Comparison of ENCODE assay signal across 19 mouse cellular contexts in the genomic region with DNA sequence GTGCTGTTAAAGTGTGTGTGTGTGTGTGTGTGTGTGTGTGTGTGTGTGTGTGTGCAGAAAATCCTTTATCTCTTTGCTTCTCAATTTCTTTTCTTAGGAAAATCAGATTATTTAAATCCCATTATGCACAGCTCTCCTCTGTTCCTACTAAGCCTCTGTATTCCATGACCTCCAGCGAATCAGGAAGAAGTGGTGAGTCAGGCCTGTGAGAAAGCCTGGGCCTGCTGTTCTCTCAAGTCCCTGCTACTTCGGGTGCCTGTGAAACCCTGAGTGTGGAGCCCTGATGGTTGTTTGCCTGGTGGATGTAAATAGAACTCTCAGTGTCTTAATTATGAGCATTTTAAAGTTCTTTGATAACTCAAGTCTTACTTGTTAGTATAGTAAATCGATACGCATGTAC. TPM values are rescaled to one million over a fixed set of nuclear protein-coding genes. Genes with fewer than 3 reads are reported as not detected.
DNase-seq lines count a peak whose midpoint lies in the region; ATAC-seq and TF ChIP-seq lines count a peak whose summit lies in the region.
"Had no signal": no experiment of that assay in that cellular context is flagged by ENCODE, and none has a peak within 500 bp of the region (broad histone marks: within the 10 kb centered on the region; RNA-seq: fewer than 3 reads in every experiment).

No protein-coding gene starts in this region.

- no peak overlapping the region for H3K9ac ChIP-seq in forebrain, embryonic 11.5 days (ENCODE audit: low read length)
- H3K9ac ChIP-seq in forebrain, postnatal 0 days = no peak overlapping the region
- 0 out of 2 replicates have a peak overlapping the region, but pooled peaks have one; percentile 21 for H3K9ac ChIP-seq in heart, embryonic 16.5 days (ENCODE audit: low read length)
- no peak overlapping the region for H3K9ac ChIP-seq in midbrain, embryonic 11.5 days (ENCODE audit: low read length)
- H3K9ac ChIP-seq: hindbrain, embryonic 13.5 days; liver, postnatal 0 days; stomach, embryonic 15.5 days had no signal

- H3K36me3 ChIP-seq in forebrain, embryonic 11.5 days (ENCODE audit: control insufficient read depth, insufficient read depth, low read length) = no peaks in the 10 kb centered on the region
- H3K36me3 ChIP-seq in forebrain, postnatal 0 days (ENCODE audit: insufficient read depth) = no peaks in the 10 kb centered on the region
- no peaks in the 10 kb centered on the region for H3K36me3 ChIP-seq in heart, embryonic 16.5 days (ENCODE audit: control insufficient read depth, insufficient read depth)
- no peaks in the 10 kb centered on the region for H3K36me3 ChIP-seq in midbrain, embryonic 11.5 days (ENCODE audit: control insufficient read depth, insufficient read depth, low read length)
- H3K36me3 ChIP-seq: hindbrain, embryonic 13.5 days; stomach, embryonic 15.5 days had no signal

- H3K4me1 ChIP-seq in forebrain, embryonic 11.5 days (replicated peaks; ENCODE audit: control insufficient read depth, insufficient read depth, low read length) = peaks cover 3% of the 10 kb centered on the region; the same call in 1 of the 2 replicates
- no peaks in the 10 kb centered on the region for H3K4me1 ChIP-seq in forebrain, postnatal 0 days (ENCODE audit: insufficient read depth)
- peaks cover 65% of the 10 kb centered on the region for H3K4me1 ChIP-seq in heart, embryonic 16.5 days (ENCODE audit: control insufficient read depth, insufficient read depth, low read length)
- H3K4me1 ChIP-seq in midbrain, embryonic 11.5 days (ENCODE audit: control insufficient read depth, insufficient read depth, low read length) = peaks cover 24% of the 10 kb centered on the region

- 60% methylated on average over 4 of the region's 4 CpGs for WGBS in forebrain, embryonic 11.5 days
- WGBS in forebrain, postnatal 0 days = 46% methylated on average over 4 of the region's 4 CpGs
- 60% methylated on average over 4 of the region's 4 CpGs for WGBS in heart, embryonic 16.5 days
- WGBS in midbrain, embryonic 11.5 days = 41% methylated on average over 4 of the region's 4 CpGs

- no peaks in the 10 kb centered on the region for H3K9me3 ChIP-seq in forebrain, embryonic 11.5 days (ENCODE audit: control insufficient read depth, low read length)
- no peaks in the 10 kb centered on the region for H3K9me3 ChIP-seq in forebrain, postnatal 0 days (ENCODE audit: low read length)
- H3K9me3 ChIP-seq in heart, embryonic 16.5 days (replicated peaks; ENCODE audit: control insufficient read depth, low read length) = no peaks in the 10 kb centered on the region
- H3K9me3 ChIP-seq in midbrain, embryonic 11.5 days (ENCODE audit: control insufficient read depth, low read length) = no peaks in the 10 kb centered on the region
- H3K9me3 ChIP-seq: hindbrain, embryonic 13.5 days; stomach, embryonic 15.5 days had no signal

- peak overlapping the region; percentile 51; the same call in 1 of the 2 replicates for H3K27ac ChIP-seq in forebrain, embryonic 11.5 days (ENCODE audit: low read depth, low read length)
- H3K27ac ChIP-seq in forebrain, postnatal 0 days (ENCODE audit: low read depth, low read length) = no peak overlapping the region
- peak overlapping the region; percentile 92 for H3K27ac ChIP-seq in heart, embryonic 16.5 days (ENCODE audit: low read length)
- H3K27ac ChIP-seq in midbrain, embryonic 11.5 days (ENCODE audit: low read depth, low read length) = no peak overlapping the region
- H3K27ac ChIP-seq: hindbrain, embryonic 13.5 days; macrophage; stomach, embryonic 15.5 days had no signal

- no peak overlapping the region for H3K4me3 ChIP-seq in forebrain, embryonic 11.5 days (ENCODE audit: low read depth, low read length)
- no peak overlapping the region for H3K4me3 ChIP-seq in forebrain, postnatal 0 days (ENCODE audit: low read depth, low read length)
- no peak overlapping the region for H3K4me3 ChIP-seq in heart, embryonic 16.5 days (ENCODE audit: low read length)
- no peak overlapping the region for H3K4me3 ChIP-seq in midbrain, embryonic 11.5 days (ENCODE audit: low read depth, low read length)
- H3K4me3 ChIP-seq: hindbrain, embryonic 13.5 days; stomach, embryonic 15.5 days had no signal

- no peaks in the 10 kb centered on the region for H3K27me3 ChIP-seq in forebrain, embryonic 11.5 days (ENCODE audit: control insufficient read depth, insufficient read depth, low read length)
- no peaks in the 10 kb centered on the region for H3K27me3 ChIP-seq in forebrain, postnatal 0 days (ENCODE audit: insufficient read depth, low read length)
- H3K27me3 ChIP-seq in heart, embryonic 16.5 days (ENCODE audit: control insufficient read depth, insufficient read depth, low read length) = no peaks in the 10 kb centered on the region
- peaks cover 10% of the 10 kb centered on the region; the same call in 1 of the 2 replicates for H3K27me3 ChIP-seq in midbrain, embryonic 11.5 days (ENCODE audit: control insufficient read depth, insufficient read depth, low read length)
- H3K27me3 ChIP-seq: hindbrain, embryonic 13.5 days; stomach, embryonic 15.5 days had no signal

- peak; percentile 69 for ATAC-seq in forebrain, embryonic 11.5 days (replicated peaks; ENCODE audit: low FRiP score)
- no peak for ATAC-seq in forebrain, postnatal 0 days
- no peak for ATAC-seq in heart, embryonic 16.5 days (replicated peaks; ENCODE audit: extremely low read depth, insufficient read depth, low FRiP score)
- ATAC-seq in midbrain, embryonic 11.5 days (ENCODE audit: low FRiP score) = peak; percentile 96
- ATAC-seq: liver, postnatal 0 days had no signal

- TF ChIP-seq CTCF in forebrain, postnatal 0 days (IDR thresholded peaks at IDR 0.05; ENCODE audit: low read depth) = no peak

- intact Hi-C loops in left cerebral cortex, postnatal 25 days (cut with DNase I) = no loop called here

- H3K4me2 ChIP-seq in forebrain, embryonic 11.5 days (ENCODE audit: low read depth, low read length, severe bottlenecking) = no peak overlapping the region
- H3K4me2 ChIP-seq in forebrain, postnatal 0 days (ENCODE audit: low read depth) = no peak overlapping the region
- H3K4me2 ChIP-seq in heart, embryonic 16.5 days (ENCODE audit: low read depth, low read length) = no peak overlapping the region
- H3K4me2 ChIP-seq in midbrain, embryonic 11.5 days = no peak overlapping the region
- H3K4me2 ChIP-seq: hindbrain, embryonic 13.5 days; stomach, embryonic 15.5 days had no signal

- peak; percentile 45 for DNase-seq in forebrain, embryonic 11.5 days (ENCODE audit: low spot score)
- no peak for DNase-seq in forebrain, postnatal 0 days
- no peak for DNase-seq in heart, adult 9 months (ENCODE audit: low spot score in 2 of 2)
- DNase-seq in adrenal gland, postnatal 36 days = peak; percentile 55 to 57
- no peak for DNase-seq in midbrain, embryonic 11.5 days (ENCODE audit: low spot score, missing footprints)
- DNase-seq in left cerebral cortex, postnatal 25 days (ENCODE audit: low spot score in 2 of 2) = no peak
- DNase-seq in kidney, adult 9 months = no peak
- DNase-seq: cerebellum, adult 2 months; gastrocnemius, postnatal 14 days; kidney, adult 11 months; kidney, postnatal 14 days; layer of hippocampus, adult 9-11 months; liver, postnatal 0 days; right cerebral cortex, adult 18-20 months had no signal

RNA-seq across cellular contexts. Expression of a gene that starts 48.0 kb away (rescaled TPM):
- polyA plus RNA-seq in forebrain, embryonic 11.5 days (2014; fragmentation: Nextera tagmentation; extraction: Ambion mirVana) = 45.7 and 46.4 TPM in 2 replicates
- 12.9 and 15.2 TPM in 2 replicates for total RNA-seq in forebrain, postnatal 0 days (2014; rRNA removed)
- 19.3 and 20.7 TPM in 2 replicates for polyA plus RNA-seq in forebrain, postnatal 0 days (2015; fragmentation: Nextera tagmentation; extraction: Ambion mirVana)
- polyA plus RNA-seq in heart, embryonic 16.5 days (2015; fragmentation: Nextera tagmentation; extraction: Ambion mirVana) = 0.47 and 0.75 TPM in 2 replicates
- total RNA-seq in adrenal gland, postnatal 36 days (2021) = not detected
- 6.5 and 7.7 TPM in 2 replicates for polyA plus RNA-seq in midbrain, embryonic 11.5 days (2014; fragmentation: Nextera tagmentation; extraction: Ambion mirVana)
- 1 to 10 TPM; 6.0 to 6.5 TPM for total RNA-seq in left cerebral cortex, postnatal 25 days (2021)
- total RNA-seq: ES-E14 had no signal
- polyA plus RNA-seq: liver, postnatal 0 days; macrophage had no signal

RNA-seq across cellular contexts. Expression of a gene that starts 53.3 kb away (rescaled TPM):
- 39.5 and 45.4 TPM in 2 replicates for polyA plus RNA-seq in forebrain, embryonic 11.5 days (2014; fragmentation: Nextera tagmentation; extraction: Ambion mirVana)
- 44.1 and 51.2 TPM in 2 replicates for total RNA-seq in forebrain, postnatal 0 days (2014; rRNA removed)
- 38.2 and 57.5 TPM in 2 replicates for polyA plus RNA-seq in forebrain, postnatal 0 days (2015; fragmentation: Nextera tagmentation; extraction: Ambion mirVana)
- polyA plus RNA-seq in heart, embryonic 16.5 days (2015; fragmentation: Nextera tagmentation; extraction: Ambion mirVana) = 37.3 and 42.0 TPM in 2 replicates
- 100 to 1,000 TPM; 124 to 204 TPM for total RNA-seq in adrenal gland, postnatal 36 days (2021)
- polyA plus RNA-seq in midbrain, embryonic 11.5 days (2014; fragmentation: Nextera tagmentation; extraction: Ambion mirVana) = 14.1 and 15.8 TPM in 2 replicates
- 10 to 100 TPM; 63.0 to 73.6 TPM for total RNA-seq in left cerebral cortex, postnatal 25 days (2021)

Comparison
In these comparisons a context has a peak if more than half of its experiments do, and no peak if none do; other contexts are left out.
1. ATAC-seq: peak in forebrain, embryonic 11.5 days (single experiment) and midbrain, embryonic 11.5 days (single experiment); none in forebrain, postnatal 0 days (single experiment) and heart, embryonic 16.5 days (single experiment).
2. DNase-seq: peak in forebrain, embryonic 11.5 days (single experiment) and adrenal gland, postnatal 36 days (2 of 2); none in forebrain, postnatal 0 days (single experiment), heart, adult 9 months (0 of 2), midbrain, embryonic 11.5 days (single experiment), left cerebral cortex, postnatal 25 days (0 of 2) and kidney, adult 9 months (single experiment).
3. H3K27ac ChIP-seq: peak in forebrain, embryonic 11.5 days (single experiment) and heart, embryonic 16.5 days (single experiment); none in forebrain, postnatal 0 days (single experiment) and midbrain, embryonic 11.5 days (single experiment).